Comparison of ENCODE assay signal across 1 mouse cellular context in the genomic region with DNA sequence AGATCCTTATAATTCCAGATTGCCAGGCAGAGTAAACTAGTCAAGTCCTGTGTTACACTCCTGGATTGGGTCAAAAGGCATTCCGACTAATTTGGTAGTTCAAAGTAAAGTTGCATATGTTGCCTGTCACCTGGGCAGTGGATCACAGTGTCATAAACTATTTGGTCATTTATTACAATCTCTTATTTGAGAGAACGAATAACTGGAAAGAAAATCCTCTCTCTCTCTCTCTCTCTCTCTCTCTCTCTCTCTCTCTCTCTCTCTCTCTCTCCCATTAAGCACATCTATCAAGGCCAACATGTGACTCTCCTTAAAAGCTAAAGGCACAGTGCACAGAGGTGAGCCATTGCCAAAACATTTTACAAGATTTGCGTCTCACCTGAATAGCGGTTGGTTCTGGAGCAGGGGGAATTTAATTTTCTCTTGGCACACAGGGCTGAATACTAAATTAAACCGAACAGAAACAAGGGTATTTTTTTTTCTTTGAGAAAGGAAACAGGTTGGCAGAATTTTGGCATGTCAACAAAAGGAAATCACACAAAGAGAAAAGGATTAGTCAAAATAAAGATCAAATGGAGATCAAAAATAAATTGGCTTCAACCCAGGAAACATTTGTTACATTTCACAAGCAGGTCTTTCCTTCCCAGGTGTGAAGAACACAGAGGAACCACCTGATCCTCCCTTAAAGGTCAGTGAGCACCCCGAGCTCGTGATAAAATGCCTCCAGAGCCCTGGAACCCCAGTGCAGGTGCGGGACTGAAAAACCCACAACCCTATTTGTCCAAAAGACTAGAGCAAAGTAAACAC.
TF ChIP-seq lines count a peak whose summit lies in the region.

No protein-coding gene starts in this region.

TF ChIP-seq in MEL, 35 proteins besides CTCF, POLR2A, EP300 and RAD21 (continued from another document):
- TF ChIP-seq KAT2A (conservative IDR thresholded peaks at IDR 0.05; ENCODE audit: low read depth, low read length) (peak; percentile 46), ZC3H11A (IDR thresholded peaks at IDR 0.05; ENCODE audit: low read depth, low read length) (no peak), USF1 (IDR thresholded peaks at IDR 0.05; ENCODE audit: low read depth, low read length) (peak; percentile 71), ZMIZ1 (IDR thresholded peaks at IDR 0.05; ENCODE audit: low read depth, low read length) (no peak), SIN3A (IDR thresholded peaks at IDR 0.05; ENCODE audit: low read length) (no peak; the same call in 1 of the 2 replicates), POLR2AphosphoS2 (IDR thresholded peaks at IDR 0.05; ENCODE audit: low read length) (no peak), NRF1 (IDR thresholded peaks at IDR 0.05; ENCODE audit: insufficient read depth, low read depth, low read length, poor library complexity, severe bottlenecking) (no peak), TBP (IDR thresholded peaks at IDR 0.05; ENCODE audit: low read depth, low read length) (no peak), MYB (IDR thresholded peaks at IDR 0.05; ENCODE audit: low read depth, low read length) (no peak), MAZ (IDR thresholded peaks at IDR 0.05; ENCODE audit: low read depth, low read length) (no peak; the same call in 1 of the 2 replicates), USF2 (IDR thresholded peaks at IDR 0.05; ENCODE audit: borderline replicate concordance in 1 of 2, insufficient read depth in 1 of 2, low read depth in 1 of 2, low read length in 2 of 2) (no peak), HCFC1 (IDR thresholded peaks at IDR 0.05; ENCODE audit: low read depth, low read length) (no peak), MAFK (IDR thresholded peaks at IDR 0.05; ENCODE audit: borderline replicate concordance, low read depth, low read length) (no peak), MYC (IDR thresholded peaks at IDR 0.05; ENCODE audit: low read depth, low read length) (no peak), GABPA (IDR thresholded peaks at IDR 0.05; ENCODE audit: low read depth, low read length) (no peak), ZNF384 (IDR thresholded peaks at IDR 0.05; ENCODE audit: low read depth, low read length) (0 out of 2 replicates have a peak, but pooled peaks have one; percentile 11), RCOR1 (IDR thresholded peaks at IDR 0.05; ENCODE audit: low read depth, low read length) (no peak), ELF1 (IDR thresholded peaks at IDR 0.05; ENCODE audit: low read depth, low read length) (no peak), MEF2A (IDR thresholded peaks at IDR 0.05; ENCODE audit: extremely low read depth, insufficient replicate concordance, low read depth, low read length, poor library complexity, severe bottlenecking) (no peak), CHD2 (IDR thresholded peaks at IDR 0.05; ENCODE audit: low read length) (no peak), MAX (IDR thresholded peaks at IDR 0.05; ENCODE audit: low read length) (peak; percentile 58), TCF12 (IDR thresholded peaks at IDR 0.05; ENCODE audit: low read depth, low read length) (0 out of 2 replicates have a peak, but pooled peaks have one; percentile 4), POLR2AphosphoS5 (IDR thresholded peaks at IDR 0.05; ENCODE audit: borderline replicate concordance, low read depth, low read length) (no peak)
